ENCODE assay signal across 8 mouse cellular contexts in the genomic region with DNA sequence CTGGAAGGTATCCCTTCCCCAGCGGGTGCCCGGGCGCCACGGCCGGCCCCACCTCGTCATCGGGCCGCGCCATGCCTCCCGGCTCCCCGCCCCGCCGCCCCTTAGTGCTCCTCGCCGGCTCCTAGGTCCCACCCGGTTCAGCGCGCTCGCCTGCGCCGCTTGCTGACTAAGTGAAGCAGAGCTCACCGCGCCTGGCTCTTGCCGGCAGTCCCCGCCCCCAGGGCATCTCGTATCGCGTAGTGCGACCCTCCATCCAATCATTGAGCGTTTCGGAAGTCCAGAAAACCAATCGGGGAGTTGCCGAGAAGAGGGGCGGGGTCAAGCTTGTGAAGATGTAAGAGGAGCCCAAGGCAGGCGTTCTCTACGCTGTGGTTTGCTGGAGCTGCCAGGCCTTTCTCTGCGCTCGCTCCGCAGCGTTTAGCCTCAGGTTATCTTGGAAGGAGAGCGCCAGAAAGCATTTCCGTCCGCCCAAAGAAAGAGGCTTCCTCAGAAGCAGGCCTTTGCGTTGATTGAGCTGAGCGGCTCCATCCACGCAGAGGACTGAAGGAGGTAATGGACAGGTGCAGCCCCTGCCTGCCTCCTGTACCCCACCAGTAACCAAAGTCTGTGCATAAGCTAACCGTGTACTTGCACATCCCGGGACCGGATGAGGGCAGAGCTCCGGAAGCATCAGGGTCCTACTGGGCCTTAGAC. TPM values are rescaled to one million over a fixed set of nuclear protein-coding genes. Genes with fewer than 3 reads are reported as not detected.
DNase-seq lines count a peak whose midpoint lies in the region; ATAC-seq lines count a peak whose summit lies in the region.

A gene (minus strand): TSS at position 138 of the 693 bp plus-strand sequence.

- no peaks in the 10 kb centered on the region for H3K9me3 ChIP-seq in hindbrain, embryonic 15.5 days

- peak; percentile 99 for ATAC-seq in hindbrain, embryonic 15.5 days (ENCODE audit: low FRiP score, low read depth)

- peaks cover 27% of the 10 kb centered on the region for H3K4me1 ChIP-seq in hindbrain, embryonic 15.5 days (replicated peaks)

- WGBS in hindbrain, embryonic 15.5 days, result under 1% methylated on average over 50 of the region's 50 CpGs

- peaks cover 2% of the 10 kb centered on the region; the same call in 1 of the 2 replicates for H3K27me3 ChIP-seq in hindbrain, embryonic 15.5 days

- peak within 1 kb of the TSS; percentile 68 for H3K4me3 ChIP-seq in hindbrain, embryonic 15.5 days

- peak; percentile 99 for DNase-seq in T-cell, adult 2 months (ENCODE audit: low spot score)
- peak; percentile 97 to 99 for DNase-seq in cerebellum, postnatal 36 days
- DNase-seq in frontal cortex, postnatal 36 days (ENCODE audit: low spot score in 2 of 2), result peak; percentile 98 to 99
- peak; percentile 98 for DNase-seq in left cerebral cortex, adult 11 months (ENCODE audit: low spot score)
- DNase-seq in lung, postnatal 4 days, result peak; percentile 99 to 100
- DNase-seq in retina, postnatal 7 days (ENCODE audit: low read depth, low spot score), result peak; percentile 98
- peak; percentile 96 for DNase-seq in urinary bladder, adult 2 months (ENCODE audit: low spot score)

- peaks cover 8% of the 10 kb centered on the region; the same call in 1 of the 2 replicates for H3K36me3 ChIP-seq in hindbrain, embryonic 15.5 days

- peak within 1 kb of the TSS; percentile 93 for H3K27ac ChIP-seq in hindbrain, embryonic 15.5 days (replicated peaks)

- peak within 1 kb of the TSS; percentile 90 for H3K4me2 ChIP-seq in hindbrain, embryonic 15.5 days

- H3K9ac ChIP-seq in hindbrain, embryonic 15.5 days, result peak within 1 kb of the TSS; percentile 82

RNA-seq across cellular contexts. Expression of the gene that starts here (rescaled TPM):
- polyA plus RNA-seq in hindbrain, embryonic 15.5 days (2015; fragmentation: Nextera tagmentation; extraction: Ambion mirVana), result 9.9 and 10.2 TPM in 2 replicates
- polyA plus RNA-seq in urinary bladder, adult 2 months (2012; rRNA removed), result 16.5 and 18.3 TPM in 2 replicates

Comparison
In these comparisons a context has a peak if more than half of its experiments do, and no peak if none do; other contexts are left out.
1. Peak in every context shown above with its lines: DNase-seq, ATAC-seq, H3K4me3 ChIP-seq and H3K27ac ChIP-seq.